Mouse (Mus musculus) ES-E14 (cell line): ENCODE data around the gene Ergic1.

Experiments used
- HCFC1 ChIP-seq: IDR thresholded peaks from 2 replicates; pipeline ENCODE4 v1.6.1; 2012; ENCODE audit warnings: low read length, inconsistent platforms, borderline replicate concordance; ENCODE audit not compliant: insufficient read depth
- MAFK ChIP-seq: IDR thresholded peaks from 2 replicates; pipeline ENCODE4 v1.6.1; 2014; ENCODE audit warnings: mild to moderate bottlenecking, low read depth, low read length, inconsistent platforms; ENCODE audit not compliant: insufficient read depth

DNA sequence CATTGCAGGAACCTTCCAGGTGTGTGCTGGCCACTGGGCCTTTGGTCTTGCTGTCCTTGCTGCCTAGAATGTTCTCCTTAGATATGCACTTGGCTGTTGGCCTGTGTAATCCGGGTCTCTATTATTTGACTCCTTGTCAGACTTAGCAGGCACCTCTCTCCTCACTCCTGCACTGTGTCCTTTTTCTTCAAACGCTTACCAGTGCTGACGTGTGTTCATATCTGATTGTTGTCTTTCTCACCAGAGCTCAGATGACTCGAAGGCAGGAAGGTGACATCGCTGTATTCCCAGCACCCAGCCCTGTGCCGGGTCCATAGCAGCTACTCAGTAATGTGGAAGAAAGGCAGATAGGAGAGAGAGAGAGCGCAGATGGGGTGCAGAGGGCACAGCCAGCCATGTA, 33.7 kb downstream of the Ergic1 start:
- TF ChIP-seq MAFK (no peak), HCFC1 (no peak)
